Mouse (Mus musculus) ES-E14 (cell line): ENCODE data around the gene Wnt1.

ENCODE experiments used
- CHD2 ChIP-seq: IDR thresholded peaks from 2 replicates; pipeline ENCODE4 v1.6.1; 2014; ENCODE audit warnings: mild to moderate bottlenecking, low read depth, low read length, inconsistent platforms
- ZNF384 ChIP-seq: IDR thresholded peaks from 2 replicates; pipeline ENCODE4 v1.6.1; 2012; ENCODE audit warnings: low read depth, low read length, inconsistent platforms

- TF ChIP-seq ZNF384 (no peak), CHD2 (no peak)
Observed at GRCm38 (mm10) chr15:98798903-98799302, 9.2 kb downstream of the Wnt1 start.
